Mouse (Mus musculus) right cerebral cortex, postnatal 14 days (tissue): ENCODE results near the gene Aff4.
"Not testable (repeated sequence)": the region's sequence is repeated elsewhere in the genome, so short reads cannot be mapped to it uniquely, and the experiment has no call there.

Experiments
- DNase-seq: peaks from one replicate; pipeline ENCODE4 v3.0.0; 2022

The Aff4 gene

GRCm38 (mm10) chr11:53350291-53351223 lies at the start of gene Aff4:
Gene Aff4 (plus strand): TSS chr11:53350833.
- DNase-seq, result peak; percentile 88

GRCm38 (mm10) chr11:53301167-53301515 lies 49.5 kb upstream of the Aff4 start:
- no peak for DNase-seq

- DNase-seq, result no peak
Observed at GRCm38 (mm10) chr11:53304044-53304840, 46.4 kb upstream of the Aff4 start.

- no peak for DNase-seq
Observed at GRCm38 (mm10) chr11:53306965-53307364, 43.7 kb upstream of the Aff4 start.

GRCm38 (mm10) chr11:53307558-53308065 lies 43.0 kb upstream of the Aff4 start:
- no peak for DNase-seq

- DNase-seq, result no peak
Observed at GRCm38 (mm10) chr11:53308251-53308864, 42.3 kb upstream of the Aff4 start.

GRCm38 (mm10) chr11:53308884-53309310 lies 41.7 kb upstream of the Aff4 start:
- no peak for DNase-seq

GRCm38 (mm10) chr11:53311385-53311784 lies 39.2 kb upstream of the Aff4 start:
- DNase-seq, result no peak

GRCm38 (mm10) chr11:53312823-53313222 lies 37.8 kb upstream of the Aff4 start:
- DNase-seq, result not testable (repeated sequence)

GRCm38 (mm10) chr11:53314770-53315173 lies 35.9 kb upstream of the Aff4 start:
- DNase-seq, result no peak

- peak; percentile 13 for DNase-seq
Observed at GRCm38 (mm10) chr11:53316996-53317395, 33.6 kb upstream of the Aff4 start.

GRCm38 (mm10) chr11:53318041-53318440 lies 32.6 kb upstream of the Aff4 start:
- no peak for DNase-seq

- DNase-seq, result not testable (repeated sequence)
Observed at GRCm38 (mm10) chr11:53318568-53318967, 32.1 kb upstream of the Aff4 start.

GRCm38 (mm10) chr11:53319867-53320266 lies 30.8 kb upstream of the Aff4 start:
- DNase-seq, result not testable (repeated sequence)

- DNase-seq, result peak; percentile 85
Observed at GRCm38 (mm10) chr11:53324512-53324968, 26.1 kb upstream of the Aff4 start, which contains the start of gene Zcchc10. Gene Zcchc10 (plus strand): TSS chr11:53324679.

- no peak for DNase-seq
Observed at GRCm38 (mm10) chr11:53330325-53330724, 20.3 kb upstream of the Aff4 start.

- no peak for DNase-seq
Observed at GRCm38 (mm10) chr11:53331121-53331520, 19.5 kb upstream of the Aff4 start.

- DNase-seq, result no peak
Observed at GRCm38 (mm10) chr11:53332076-53332680, 18.5 kb upstream of the Aff4 start.

- no peak for DNase-seq
Observed at GRCm38 (mm10) chr11:53335505-53336181, 15.0 kb upstream of the Aff4 start.

- DNase-seq, result no peak
Observed at GRCm38 (mm10) chr11:53336182-53336571, 14.5 kb upstream of the Aff4 start.

GRCm38 (mm10) chr11:53336924-53337323 lies 13.7 kb upstream of the Aff4 start:
- DNase-seq, result no peak

GRCm38 (mm10) chr11:53337684-53338083 lies 12.9 kb upstream of the Aff4 start:
- no peak for DNase-seq
